Comparison of ENCODE assay signal across 10 mouse cellular contexts in the genomic region with DNA sequence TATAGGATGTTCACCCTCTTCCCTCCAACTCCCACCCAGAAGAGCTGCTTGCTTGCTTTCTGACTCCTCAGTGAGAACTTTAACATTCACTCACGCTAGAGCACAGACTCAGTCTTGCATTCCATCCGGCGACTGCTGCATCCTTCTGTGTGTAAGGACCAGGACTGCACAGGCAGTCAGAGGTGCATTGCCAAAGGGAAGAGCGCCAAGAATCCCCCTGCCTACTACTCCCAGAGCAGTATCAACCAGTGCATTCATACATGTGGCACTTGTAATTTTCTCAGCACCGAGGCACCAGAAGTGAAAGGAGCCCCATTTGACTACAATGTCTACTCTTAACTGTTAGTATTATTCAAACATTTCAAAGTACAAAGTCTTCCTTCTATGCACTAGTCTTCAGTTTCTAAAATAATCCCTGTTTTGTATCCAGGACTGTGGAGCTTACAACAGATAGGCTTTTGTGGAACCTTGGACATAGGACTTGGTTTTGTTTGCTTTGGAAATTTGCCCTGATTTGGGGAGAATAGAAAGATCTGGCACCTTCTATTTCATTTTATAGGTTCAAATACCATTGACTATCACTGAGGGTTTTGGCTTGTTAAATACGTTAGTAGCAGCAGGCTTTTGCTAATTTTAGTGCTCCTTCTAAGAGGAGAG.
A peak's percentile ranks its signal among the peaks of the same experiment; 100 is the strongest.
DNase-seq lines count a peak whose midpoint lies in the region; ATAC-seq and TF ChIP-seq lines count a peak whose summit lies in the region.
"Had no signal": no experiment of that assay in that cellular context is flagged by ENCODE, and none has a peak within 500 bp of the region (broad histone marks: within the 10 kb centered on the region; RNA-seq: fewer than 3 reads in every experiment).

No protein-coding gene starts in this region.

- no peak overlapping the region for H3K4me2 ChIP-seq in kidney, embryonic 16.5 days (replicated peaks; ENCODE audit: low read depth, low read length)

- H3K27me3 ChIP-seq in cerebellum, adult 2 months (ENCODE audit: control insufficient read depth, insufficient read depth, low read length), result no peaks in the 10 kb centered on the region
- H3K27me3 ChIP-seq in kidney, embryonic 16.5 days (ENCODE audit: insufficient read depth, low read length), result no peaks in the 10 kb centered on the region
- H3K27me3 ChIP-seq in testis, adult 2 months (ENCODE audit: control insufficient read depth, insufficient read depth, low read length), result no peaks in the 10 kb centered on the region
- H3K27me3 ChIP-seq in small intestine, adult 2 months (ENCODE audit: control insufficient read depth, insufficient read depth, low read length), result no peaks in the 10 kb centered on the region

- H3K9me3 ChIP-seq in kidney, embryonic 16.5 days (ENCODE audit: low read length), result no peaks in the 10 kb centered on the region

- DNase-seq in cerebellum, adult 2 months, result no peak
- no peak for DNase-seq in cerebellum, postnatal 36 days
- peak; percentile 25 for DNase-seq in kidney, adult 9 months
- no peak for DNase-seq in testis, postnatal 14 days (ENCODE audit: low spot score)
- DNase-seq: embryo, embryonic 11 days; kidney, adult 8-10 months had no signal

- TF ChIP-seq POLR2A in cerebellum, adult 2 months (IDR thresholded peaks at IDR 0.05; ENCODE audit: borderline replicate concordance, insufficient read depth, low read length), result no peak
- no peak for TF ChIP-seq POLR2A in testis, adult 2 months (IDR thresholded peaks at IDR 0.05; ENCODE audit: control insufficient read depth, low read depth, low read length)
- TF ChIP-seq POLR2A in small intestine, adult 2 months (IDR thresholded peaks at IDR 0.05; ENCODE audit: low read depth, low read length), result no peak

- H3K36me3 ChIP-seq in kidney, embryonic 16.5 days (ENCODE audit: insufficient read depth, low read length), result peaks cover 7% of the 10 kb centered on the region
- H3K36me3 ChIP-seq in testis, adult 2 months (ENCODE audit: control insufficient read depth, insufficient read depth, low read length), result no peaks in the 10 kb centered on the region
- peaks cover 16% of the 10 kb centered on the region for H3K36me3 ChIP-seq in small intestine, adult 2 months (ENCODE audit: control insufficient read depth, insufficient read depth, low read length)

- H3K27ac ChIP-seq in cerebellum, adult 2 months (ENCODE audit: insufficient read depth, low read length), result 0 out of 2 replicates have a peak overlapping the region, but pooled peaks have one; percentile 22
- H3K27ac ChIP-seq in kidney, embryonic 16.5 days (ENCODE audit: low read length), result no peak overlapping the region
- peak overlapping the region; percentile 26 for H3K27ac ChIP-seq in testis, adult 2 months (ENCODE audit: control insufficient read depth, insufficient read depth, low read depth, low read length)
- peak overlapping the region; percentile 92 for H3K27ac ChIP-seq in small intestine, adult 2 months (ENCODE audit: insufficient read depth, low read depth, low read length)

- no peak overlapping the region for H3K9ac ChIP-seq in kidney, embryonic 16.5 days (replicated peaks; ENCODE audit: low read length)

- WGBS in cerebellum, adult 2 months, result 28% methylated on average over 6 of the region's 6 CpGs
- WGBS in kidney, embryonic 16.5 days, result 68% methylated on average over 6 of the region's 6 CpGs
- WGBS in small intestine, adult 2 months, result 30% methylated on average over 6 of the region's 6 CpGs

- H3K4me3 ChIP-seq in cerebellum, adult 2 months (replicated peaks; ENCODE audit: insufficient read depth, low read depth, low read length), result no peak overlapping the region
- no peak overlapping the region for H3K4me3 ChIP-seq in kidney, embryonic 16.5 days (ENCODE audit: low read length)
- no peak overlapping the region for H3K4me3 ChIP-seq in testis, adult 2 months (ENCODE audit: control insufficient read depth, low read depth, low read length)
- peak overlapping the region; percentile 21; the same call in 1 of the 2 replicates for H3K4me3 ChIP-seq in small intestine, adult 2 months (ENCODE audit: low read depth, low read length)

- no peak for ATAC-seq in kidney, embryonic 16.5 days (ENCODE audit: low FRiP score, low TSS enrichment)
- ATAC-seq in monocyte, adult 5-6 weeks (replicated peaks; ENCODE audit: insufficient number of reproducible peaks, low FRiP score, low TSS enrichment, poor library complexity, severe bottlenecking), result no peak

- H3K4me1 ChIP-seq in cerebellum, adult 2 months (ENCODE audit: control insufficient read depth, insufficient read depth, low read length), result peaks cover 12% of the 10 kb centered on the region
- no peaks in the 10 kb centered on the region for H3K4me1 ChIP-seq in kidney, embryonic 16.5 days (ENCODE audit: insufficient read depth, low read length)
- peaks cover 2% of the 10 kb centered on the region for H3K4me1 ChIP-seq in testis, adult 2 months (ENCODE audit: control insufficient read depth, insufficient read depth, low read length)
- peaks cover 15% of the 10 kb centered on the region for H3K4me1 ChIP-seq in small intestine, adult 2 months (ENCODE audit: control insufficient read depth, insufficient read depth, insufficient read length, low read length)

- no peak for TF ChIP-seq CTCF in cerebellum, adult 2 months (IDR thresholded peaks at IDR 0.05; ENCODE audit: borderline replicate concordance, insufficient read depth, low read depth, low read length)
- TF ChIP-seq CTCF in testis, adult 2 months (IDR thresholded peaks at IDR 0.05; ENCODE audit: control insufficient read depth, insufficient read depth, insufficient replicate concordance, low read depth, low read length), result no peak
- no peak for TF ChIP-seq CTCF in small intestine, adult 2 months (IDR thresholded peaks at IDR 0.05; ENCODE audit: extremely low read depth, insufficient read length, insufficient replicate concordance, low read depth, low read length)
